Mouse (Mus musculus) v-Abl transformed pro-B cells (cell line): Measurements from ENCODE around the gene 1700001P01Rik.

Experiments
- in situ Hi-C, 2 experiments: fragments of 400-800 bp; cut with MboI; formaldehyde crosslinking; loops; one replicate each; pipeline ENCODE4 v1.15.1; 2025; ENCODE audit not compliant: unreplicated experiment in 2 of 2

Gene 1700001P01Rik

DNA sequence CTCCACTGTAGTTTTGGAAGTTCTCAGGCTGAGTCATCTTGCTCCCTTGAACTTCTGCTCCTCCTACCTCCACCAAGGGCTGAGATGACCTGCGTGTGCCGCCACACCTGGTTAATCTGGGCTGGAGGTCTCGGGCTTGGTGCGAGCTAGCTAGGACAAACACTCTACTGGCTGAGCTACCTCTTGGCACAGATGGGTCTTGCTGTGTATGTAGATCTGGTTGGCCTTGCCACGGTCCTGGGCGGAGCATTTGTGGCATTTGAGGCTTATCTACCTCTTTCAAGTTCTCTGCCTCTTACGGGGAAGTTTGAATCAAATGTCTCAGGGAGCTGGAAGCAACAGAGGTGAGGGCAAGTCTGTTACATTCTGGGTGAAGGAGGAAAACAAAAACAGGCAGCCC is 34.6 kb upstream of the 1700001P01Rik start:
- in situ Hi-C loops = no loop called here

DNA sequence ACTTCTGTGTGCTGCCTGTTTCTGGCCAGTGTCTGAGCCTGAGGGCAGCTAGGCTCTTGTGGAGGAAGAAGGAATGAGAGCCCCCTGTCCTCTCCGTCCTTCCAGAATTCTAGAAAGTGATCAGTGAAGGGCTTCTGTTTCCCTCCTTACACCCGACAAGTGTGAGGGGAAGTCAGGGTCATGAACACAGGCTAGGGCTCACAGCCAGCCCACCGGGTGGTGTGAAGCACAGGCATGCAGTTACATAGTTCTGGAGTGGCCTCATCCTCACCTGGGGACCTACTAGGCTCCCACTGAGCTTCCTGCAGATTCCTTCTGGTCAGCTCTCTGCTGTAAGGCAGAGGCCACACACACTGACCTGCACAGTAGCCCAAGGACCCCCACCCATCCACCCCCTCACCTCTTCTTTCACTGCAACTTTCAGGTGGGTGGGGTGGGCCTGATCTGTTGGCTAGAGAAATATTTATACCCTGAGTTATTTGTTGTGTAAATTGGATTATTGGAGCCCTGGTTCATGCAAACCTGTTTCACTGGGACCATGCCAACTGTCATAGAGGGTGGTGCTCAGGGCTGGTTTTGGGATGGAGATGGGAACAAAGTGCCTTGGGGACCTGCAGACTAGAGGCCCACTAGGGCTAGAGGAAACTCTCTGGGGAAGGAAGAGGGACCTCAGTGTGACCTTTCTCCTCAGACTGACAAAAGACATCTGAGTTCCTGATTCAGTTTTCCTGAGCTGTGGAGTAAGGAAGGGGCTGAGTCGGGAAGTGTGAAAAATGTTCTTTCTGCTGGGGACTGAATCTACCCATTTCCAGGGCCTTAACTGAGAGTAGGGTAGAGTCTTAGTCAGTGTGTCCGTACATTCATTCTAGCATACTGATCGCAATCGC is 33.8 kb upstream of the 1700001P01Rik start:
- in situ Hi-C loops = no loop called here

DNA sequence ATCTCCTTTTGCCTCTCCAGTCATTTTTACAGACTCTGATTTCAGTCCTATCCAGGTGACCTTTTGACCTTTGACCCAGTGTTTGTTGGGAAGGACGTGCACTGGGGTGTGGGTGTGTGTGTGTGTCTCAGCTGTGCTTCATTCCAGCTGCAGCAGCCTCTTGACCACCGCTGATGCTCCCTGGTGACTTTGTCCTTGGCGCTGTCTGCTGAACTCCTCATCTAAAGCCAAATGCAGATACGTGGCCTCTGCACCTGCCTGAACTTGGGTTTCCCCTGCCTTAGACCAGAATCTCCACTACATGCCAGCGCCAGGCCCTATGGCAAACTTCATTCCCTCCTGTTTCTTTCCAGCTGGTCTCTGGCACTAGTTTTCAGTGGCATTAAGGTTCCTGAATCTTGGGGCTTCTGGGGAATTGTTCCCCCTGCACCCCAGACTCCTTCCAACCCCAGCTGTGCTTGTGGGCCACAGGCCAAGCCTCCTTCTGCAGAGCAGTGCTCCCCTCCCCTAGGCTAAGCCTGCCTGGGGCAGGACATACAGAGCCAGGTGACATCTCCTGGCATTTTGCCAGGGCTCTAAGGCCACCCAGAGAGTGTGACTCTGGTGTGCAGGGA is 33.0 kb upstream of the 1700001P01Rik start:
- in situ Hi-C loops = no loop called here

DNA sequence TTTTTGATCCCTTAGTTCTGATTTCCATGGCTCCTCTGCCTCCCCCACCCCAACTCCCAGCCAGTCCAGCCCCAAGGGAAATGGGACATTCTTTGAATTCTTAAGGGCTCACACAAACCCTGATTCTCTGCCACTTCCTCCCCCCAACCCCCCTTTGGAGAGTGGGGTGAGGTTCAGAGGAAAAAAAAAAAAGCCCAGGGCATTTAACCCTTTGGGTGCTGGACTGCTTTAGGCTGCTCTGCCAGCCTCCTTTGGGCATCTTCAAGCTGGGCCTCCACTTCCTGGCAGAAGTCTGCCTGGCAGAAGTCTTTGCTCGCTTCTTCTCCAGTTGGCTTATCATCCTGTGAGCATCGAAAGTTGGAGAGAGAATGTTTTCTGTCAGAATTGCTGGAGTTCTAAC is 32.4 kb upstream of the 1700001P01Rik start:
- in situ Hi-C loops = no loop called here

DNA sequence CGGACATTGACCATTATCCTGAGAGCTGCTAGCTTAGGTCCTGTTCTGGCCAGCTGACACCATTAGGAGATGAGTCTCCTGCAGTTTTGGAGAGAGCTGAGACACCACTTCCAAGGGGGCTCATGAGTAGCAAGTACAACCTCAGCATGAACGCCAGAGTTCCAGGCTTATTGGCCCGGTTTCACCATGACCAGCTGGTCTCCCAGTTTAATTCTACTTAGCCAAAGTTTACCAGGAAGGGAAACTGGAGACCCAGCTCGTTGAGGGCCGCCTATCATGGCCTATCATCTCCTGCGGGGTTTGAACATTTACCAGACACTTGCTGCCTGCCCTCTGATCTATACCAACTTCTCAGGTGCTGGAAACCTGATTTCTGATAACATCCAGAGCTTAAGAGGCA is 31.9 kb upstream of the 1700001P01Rik start:
- in situ Hi-C loops = no loop called here

DNA sequence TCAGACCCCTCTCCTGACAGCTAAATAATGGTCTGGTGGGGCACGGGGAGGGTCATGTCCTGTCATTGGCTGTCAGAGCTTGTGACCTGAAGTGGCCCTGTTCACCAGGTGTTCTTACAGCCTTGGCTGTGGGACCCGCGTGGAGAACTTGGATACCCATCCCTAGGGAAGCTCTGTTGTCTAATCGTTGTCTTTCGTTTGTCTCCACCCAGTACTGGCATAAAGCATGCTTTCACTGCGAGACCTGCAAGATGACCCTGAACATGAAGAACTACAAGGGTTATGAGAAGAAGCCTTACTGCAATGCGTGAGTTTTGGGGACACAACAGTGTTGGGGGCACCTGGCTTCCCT is 30.9 kb upstream of the 1700001P01Rik start:
- in situ Hi-C loops = no loop called here

DNA sequence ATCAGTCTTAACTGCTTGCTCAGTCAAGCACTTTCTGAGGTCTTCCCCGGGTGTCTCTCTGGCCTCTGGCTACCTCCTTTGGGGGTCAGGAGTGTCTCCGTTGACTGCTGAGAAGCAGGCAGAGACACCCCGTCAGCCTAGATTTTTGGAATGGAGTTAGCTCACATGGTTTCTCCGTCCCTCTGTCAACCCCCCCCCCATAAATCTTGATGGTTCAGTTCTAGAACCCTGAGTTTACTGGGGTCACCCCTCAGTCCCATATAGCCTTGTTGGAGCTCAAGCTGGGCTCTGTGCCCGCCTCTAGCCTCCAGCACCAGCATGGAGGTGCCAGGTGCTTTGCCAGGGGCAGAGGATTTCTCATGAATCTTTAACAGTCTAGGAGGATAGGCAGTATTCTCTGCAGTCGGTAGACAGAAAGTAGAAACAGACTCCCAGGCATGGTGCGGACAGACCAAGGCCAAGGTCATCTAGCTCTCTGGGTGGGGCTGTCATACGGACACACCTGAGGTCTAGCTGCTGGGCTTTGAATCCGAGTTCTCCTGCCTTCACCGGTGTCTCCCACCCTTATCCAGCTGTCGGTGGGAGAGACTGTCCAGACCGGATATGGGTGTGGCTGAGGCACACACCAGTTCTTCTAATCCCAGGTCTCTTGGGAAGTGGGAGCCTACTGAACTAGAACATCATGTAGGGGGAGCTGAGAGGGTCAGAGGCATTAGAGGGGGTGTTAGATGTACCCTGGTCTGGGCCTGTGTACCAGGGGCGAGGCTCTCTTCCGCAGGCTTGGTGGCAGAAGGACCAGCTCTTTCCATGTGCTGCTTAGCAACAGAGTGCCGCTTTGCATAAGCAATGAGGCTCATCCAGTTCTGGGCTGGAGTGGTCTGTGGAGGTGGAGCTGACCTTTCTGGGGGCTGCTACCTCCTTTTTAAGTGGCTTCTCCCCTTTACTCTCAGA is 30.2 kb upstream of the 1700001P01Rik start:
- in situ Hi-C loops = no loop called here

DNA sequence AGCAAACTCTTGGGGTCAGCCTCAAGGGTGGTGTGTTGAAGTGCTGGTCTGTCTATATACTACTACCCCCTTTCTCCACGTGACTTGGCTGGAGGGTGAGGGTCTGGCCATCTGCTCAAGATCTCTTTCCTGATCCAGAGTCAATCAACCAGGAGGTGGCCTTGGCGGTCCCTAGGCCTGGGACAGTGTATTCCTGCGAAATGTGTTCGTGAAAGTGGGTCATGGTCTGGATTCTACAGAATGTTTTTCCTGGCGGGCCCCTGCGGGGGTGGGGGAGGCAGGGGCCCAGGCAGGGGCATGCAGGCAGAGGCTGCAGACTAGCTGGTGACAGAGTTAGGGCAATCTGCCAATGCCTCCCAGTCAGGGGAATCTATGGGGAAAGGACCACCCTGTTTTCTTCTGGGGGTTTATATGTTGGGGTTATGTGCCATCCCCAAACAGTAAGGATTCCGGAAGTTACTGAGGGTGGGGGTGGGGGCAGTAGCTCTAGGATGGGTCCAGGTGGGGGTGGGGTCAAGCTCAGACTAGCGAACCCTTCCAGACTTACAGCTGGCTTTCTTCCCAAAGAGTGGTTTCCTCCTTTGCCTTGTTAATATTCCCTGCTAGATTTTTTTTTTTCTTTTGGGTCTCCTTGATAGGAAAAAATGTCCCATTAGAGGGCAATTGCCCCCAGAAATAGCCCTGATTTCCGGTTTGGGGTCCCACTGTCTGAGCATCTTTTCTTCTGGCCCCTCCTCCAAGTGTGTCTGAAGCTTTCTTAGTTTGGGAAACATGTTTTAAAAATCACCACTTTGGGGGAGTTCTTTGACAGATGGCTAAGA is 29.3 kb upstream of the 1700001P01Rik start:
- in situ Hi-C loops = loop anchor here in 1 of 2 experiments (5.0 kb wide), 1 partner anchor 182 kb away; the partner anchor contains the start of gene Plxdc1

DNA sequence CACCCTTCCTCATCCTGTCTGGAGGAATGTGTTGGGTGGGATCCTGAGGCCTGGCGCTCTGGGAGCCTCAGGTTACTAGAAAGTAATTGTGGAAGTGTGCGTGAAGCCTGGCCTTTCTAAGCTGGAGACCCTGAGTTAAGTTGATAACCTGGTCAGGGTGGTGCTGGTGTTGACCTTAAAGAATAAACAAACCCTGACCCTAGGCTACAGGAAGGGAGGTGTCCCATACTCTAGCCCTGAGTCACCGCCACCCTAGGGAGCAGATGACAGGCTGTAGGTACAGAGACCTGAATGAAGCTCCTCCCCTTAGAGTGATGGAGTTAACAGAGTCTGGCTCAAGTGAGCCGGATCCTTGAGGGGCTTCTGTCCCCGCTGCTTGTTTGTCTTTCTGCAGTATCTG is 28.1 kb upstream of the 1700001P01Rik start:
- in situ Hi-C loops = loop anchor here in 1 of 2 experiments (5.0 kb wide), 1 partner anchor 183 kb away; the partner anchor contains the start of gene Plxdc1

DNA sequence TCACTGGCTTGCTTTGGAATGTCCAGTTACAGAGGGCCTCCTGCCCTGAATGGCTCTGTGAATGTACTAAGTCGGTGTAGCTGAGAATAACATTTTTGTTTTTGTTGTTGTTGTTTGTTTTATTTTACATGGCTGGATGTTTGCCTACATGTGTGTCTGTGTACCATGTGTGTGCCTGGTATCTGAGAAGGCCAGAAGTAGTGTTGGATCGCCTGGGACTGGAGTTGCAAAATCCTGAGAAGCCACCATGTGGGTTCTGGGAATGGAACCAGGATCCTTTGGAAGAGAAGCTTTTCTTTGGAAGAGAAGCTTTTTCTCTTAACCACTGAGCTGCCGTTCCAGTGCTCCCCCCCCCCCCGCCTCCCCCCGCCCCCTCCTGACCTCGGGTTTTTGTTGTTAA is 26.8 kb upstream of the 1700001P01Rik start:
- in situ Hi-C loops = loop anchor here in 1 of 2 experiments (5.0 kb wide), 1 partner anchor 185 kb away; the partner anchor contains the start of gene Plxdc1

DNA sequence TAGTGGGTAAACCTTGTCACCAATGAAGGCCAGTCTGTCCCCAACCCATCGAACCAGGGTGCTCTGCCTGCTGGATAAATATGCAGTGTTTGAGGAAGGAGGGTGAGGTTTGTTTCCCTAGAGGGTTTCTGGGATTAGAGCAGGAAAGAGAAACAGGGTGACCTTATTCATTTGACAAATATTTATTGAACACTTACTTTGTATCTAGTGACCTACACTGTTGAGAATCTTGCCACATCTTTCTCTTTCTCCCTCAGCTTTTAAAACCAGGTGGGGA is 26.4 kb upstream of the 1700001P01Rik start:
- in situ Hi-C loops = loop anchor here in 1 of 2 experiments (5.0 kb wide), 1 partner anchor 185 kb away; the partner anchor contains the start of gene Plxdc1

DNA sequence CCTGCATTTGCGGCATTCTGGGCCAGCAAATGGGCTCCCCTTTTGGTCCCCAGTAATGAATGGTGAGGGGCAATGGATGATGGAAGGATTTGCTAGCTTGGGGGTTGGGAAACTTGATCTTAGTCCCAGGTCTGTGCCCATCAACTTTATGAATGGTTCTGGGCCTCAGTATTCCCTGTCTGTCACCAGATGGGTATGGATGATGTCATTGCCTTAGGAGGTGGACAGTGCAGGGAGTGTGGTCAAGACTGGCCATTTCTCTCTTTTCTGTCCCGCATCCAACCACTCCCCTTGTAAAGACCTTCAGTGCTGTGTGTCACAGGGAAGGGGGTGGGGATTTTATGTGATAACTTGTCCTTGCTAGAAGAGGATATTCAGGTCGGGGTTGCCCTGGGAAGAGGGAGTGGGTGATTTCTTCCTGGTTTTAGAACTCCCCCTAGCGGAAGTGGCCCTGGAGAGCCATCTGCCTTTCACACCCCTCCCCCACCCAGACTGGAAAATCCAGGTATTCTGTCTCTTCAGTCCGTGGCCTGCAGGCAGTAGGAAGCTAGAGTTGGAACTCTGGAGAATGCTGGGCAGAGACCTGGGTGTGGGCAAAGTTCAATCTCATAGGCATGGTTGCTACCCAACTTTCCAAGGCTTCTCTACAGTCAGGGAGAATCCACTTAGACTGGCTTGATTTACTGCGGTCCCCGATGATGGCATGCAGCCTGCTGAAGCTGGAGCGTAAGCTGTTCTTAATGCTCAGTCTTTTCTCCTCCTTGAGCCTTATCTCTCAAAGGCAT is 25.9 kb upstream of the 1700001P01Rik start:
- in situ Hi-C loops = loop anchor here in 1 of 2 experiments (5.0 kb wide), 1 partner anchor 186 kb away; the partner anchor contains the start of gene Plxdc1

DNA sequence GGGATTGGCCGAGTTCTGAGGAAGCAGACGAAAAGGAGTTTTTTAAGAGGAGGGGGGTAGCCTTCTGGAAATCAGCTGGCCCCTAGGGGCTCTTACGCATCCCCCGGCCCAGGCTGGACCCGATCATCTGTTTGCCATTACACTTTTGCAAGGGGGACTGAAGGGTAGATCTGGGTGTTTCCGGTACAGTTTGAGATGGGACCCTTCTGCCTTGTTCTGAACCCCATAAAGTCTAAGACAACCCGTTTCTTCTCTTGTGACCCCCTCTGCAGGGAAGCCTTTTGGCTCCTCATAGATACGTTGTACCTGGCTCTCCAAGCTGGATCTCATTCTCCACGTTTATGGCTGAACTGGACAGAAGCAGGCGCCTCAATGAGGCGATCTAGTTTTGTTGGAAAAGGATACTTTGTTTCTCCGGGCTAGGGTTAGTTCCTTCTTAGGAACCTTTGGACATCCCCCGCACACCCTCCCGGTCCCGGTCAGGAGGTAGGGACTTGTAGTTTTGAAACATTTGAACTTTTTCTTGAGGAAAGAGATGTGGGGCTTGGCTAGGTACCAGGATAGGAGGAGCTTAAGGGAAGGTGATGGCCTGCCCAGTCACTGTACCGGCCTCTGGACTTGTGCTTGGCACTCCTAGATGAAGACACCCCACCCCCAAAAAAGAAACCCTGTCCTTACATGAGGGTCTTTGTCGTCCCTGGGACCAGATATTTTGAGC is 25.1 kb upstream of the 1700001P01Rik start:
- in situ Hi-C loops = loop anchor here in 1 of 2 experiments (5.0 kb wide), 1 partner anchor 186 kb away; the partner anchor contains the start of gene Plxdc1

DNA sequence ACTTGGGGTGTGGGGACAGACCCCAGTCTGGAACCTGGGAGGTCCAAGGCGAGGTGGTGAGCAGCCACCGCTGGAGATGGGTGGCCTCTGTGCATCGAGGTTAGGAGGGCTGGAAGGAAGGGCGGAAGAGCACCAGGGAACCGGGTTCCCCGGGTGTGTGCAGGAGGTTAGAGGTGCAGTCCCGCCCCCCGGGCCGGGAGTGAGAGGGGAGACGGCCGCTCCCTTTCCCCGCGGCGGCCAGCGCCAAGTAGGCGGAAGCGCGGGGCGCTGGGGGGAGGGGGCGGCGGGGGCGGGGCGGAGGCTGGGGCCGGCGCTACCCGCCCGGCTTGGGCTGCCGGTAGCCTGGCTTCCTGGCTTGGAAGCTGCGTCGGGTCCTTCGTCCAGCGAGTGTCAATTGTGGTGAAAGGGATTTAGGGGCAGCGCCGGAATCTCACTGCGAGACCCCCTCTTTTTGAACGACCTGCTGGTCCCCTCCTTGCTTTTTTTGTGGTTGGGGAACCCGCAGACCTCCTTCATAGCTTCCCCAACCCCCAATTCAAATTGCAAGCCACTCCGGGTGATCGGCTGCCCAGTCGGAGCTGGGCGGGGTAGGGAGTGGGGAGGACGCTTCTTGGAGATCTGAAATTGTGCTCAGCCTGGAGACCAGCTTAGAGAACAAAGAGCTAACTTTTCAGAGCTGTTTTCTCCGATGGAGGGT is 24.4 kb upstream of the 1700001P01Rik start:
- in situ Hi-C loops = loop anchor here (5.0 to 25.0 kb wide), 4 partner anchors 82 to 787 kb away; partner anchors contain the start of genes Fbxo47 (in 2 of the 2), Plxdc1 (in 2 of the 2), Lrrc3c (in 1 of the 2) and Ormdl3 (in 1 of the 2)

DNA sequence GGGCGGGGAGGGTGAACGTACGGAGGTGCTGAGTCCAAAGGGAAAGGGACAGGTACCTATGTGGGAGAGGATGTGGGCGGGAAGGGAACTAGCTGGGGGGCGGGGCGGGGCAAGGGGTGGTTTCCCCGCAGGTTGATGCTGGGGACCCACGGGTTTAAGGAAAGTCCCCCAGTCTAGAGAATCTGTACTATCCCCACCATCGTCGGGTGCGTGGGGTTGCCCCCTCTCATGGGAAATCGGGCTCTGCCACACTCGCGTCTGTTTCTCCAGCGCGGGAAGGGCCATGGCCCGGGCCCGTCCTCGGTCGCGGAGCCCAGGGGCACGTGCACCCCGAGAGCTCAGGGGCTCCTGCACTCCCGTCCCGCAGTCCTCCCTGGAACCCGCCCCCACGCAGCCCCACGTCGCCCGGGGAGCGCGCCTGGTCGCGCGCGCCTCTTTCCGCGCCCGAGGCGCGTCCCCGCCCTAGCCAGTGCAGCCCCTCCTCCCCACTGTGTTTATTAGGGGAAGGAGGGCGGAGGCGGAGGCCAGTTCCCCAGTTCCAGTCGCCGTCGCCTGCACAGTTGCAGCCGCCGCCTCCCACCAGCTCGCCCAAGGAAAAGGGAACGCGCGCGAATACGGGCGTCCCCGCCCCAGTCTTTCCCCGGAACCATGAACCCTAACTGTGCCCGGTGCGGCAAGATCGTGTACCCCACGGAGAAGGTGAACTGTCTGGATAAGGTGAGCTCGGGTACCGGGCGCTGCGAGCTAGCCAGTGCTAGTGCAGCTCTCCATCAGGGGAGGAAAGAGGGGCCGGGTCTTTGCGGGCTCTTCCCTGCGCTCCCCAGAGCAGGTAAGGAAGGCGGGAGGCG is 23.7 kb upstream of the 1700001P01Rik start:
- in situ Hi-C loops = loop anchor here (5.0 to 25.0 kb wide), 4 partner anchors 83 to 788 kb away; partner anchors contain the start of genes Fbxo47 (in 2 of the 2), Lrrc3c (in 1 of the 2), Ormdl3 (in 1 of the 2) and Pcgf2 (in 1 of the 2)

DNA sequence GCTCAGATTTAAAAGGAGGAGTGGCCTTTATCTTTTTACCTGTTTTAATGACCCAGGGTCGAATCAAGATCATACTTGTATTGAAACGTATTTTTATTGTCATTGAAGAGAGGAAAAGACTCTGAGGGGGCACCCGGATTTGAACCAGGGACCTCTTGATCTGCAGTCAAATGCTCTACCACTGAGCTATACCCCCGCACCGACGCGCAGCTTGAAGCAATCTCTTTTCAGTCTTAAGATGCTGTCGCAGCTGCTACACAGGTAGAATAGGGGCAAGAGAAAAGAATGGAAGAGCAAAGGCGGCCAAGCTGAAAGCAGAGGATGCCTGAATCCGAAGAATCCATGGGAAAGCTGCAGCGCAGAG is 23.0 kb upstream of the 1700001P01Rik start, which contains the start of gene Lasp1:
Lasp1 (plus strand) TSS at position 219 of the 364 bp plus-strand sequence.
- in situ Hi-C loops = loop anchor here (5.0 to 25.0 kb wide), 4 partner anchors 84 to 789 kb away; partner anchors contain the start of genes Fbxo47 (in 2 of the 2), Lrrc3c (in 1 of the 2), Ormdl3 (in 1 of the 2) and Pcgf2 (in 1 of the 2)
